Comparison of ENCODE assay signal across 13 mouse cellular contexts in genomic region chr1:134028161-134028846, GRCm38 (mm10). TPM values are rescaled to one million over a fixed set of nuclear protein-coding genes. Genes with fewer than 3 reads are reported as not detected.
A peak's percentile ranks its signal among the peaks of the same experiment; 100 is the strongest.
DNase-seq lines count a peak whose midpoint lies in the region; ATAC-seq and TF ChIP-seq lines count a peak whose summit lies in the region.
"Had no signal": no experiment of that assay in that cellular context is flagged by ENCODE, and none has a peak within 500 bp of the region (broad histone marks: within the 10 kb centered on the region; RNA-seq: fewer than 3 reads in every experiment).

No protein-coding gene starts in this region.

- TF ChIP-seq POLR2A in lung, adult 2 months (IDR thresholded peaks at IDR 0.05; ENCODE audit: borderline replicate concordance, extremely low read depth, low read depth, low read length) = no peak

- intact Hi-C loops in left cerebral cortex, postnatal 25 days (cut with DNase I) = no loop called here

- no peaks in the 10 kb centered on the region for H3K36me3 ChIP-seq in embryonic facial prominence, embryonic 14.5 days (ENCODE audit: control insufficient read depth, insufficient read depth, low read length)
- no peaks in the 10 kb centered on the region for H3K36me3 ChIP-seq in embryonic facial prominence, embryonic 10.5 days (replicated peaks)
- H3K36me3 ChIP-seq in lung, embryonic 14.5 days (ENCODE audit: insufficient read depth) = no peaks in the 10 kb centered on the region
- H3K36me3 ChIP-seq: heart, embryonic 13.5 days; midbrain, embryonic 12.5 days had no signal

- H3K4me2 ChIP-seq in embryonic facial prominence, embryonic 14.5 days (ENCODE audit: low read depth, low read length) = no peak overlapping the region
- H3K4me2 ChIP-seq in lung, embryonic 14.5 days = 0 out of 2 replicates have a peak overlapping the region, but pooled peaks have one; percentile 1
- H3K4me2 ChIP-seq: heart, embryonic 13.5 days; midbrain, embryonic 12.5 days had no signal

- H3K9ac ChIP-seq in embryonic facial prominence, embryonic 14.5 days (ENCODE audit: low read depth, low read length) = no peak overlapping the region
- no peak overlapping the region for H3K9ac ChIP-seq in lung, embryonic 14.5 days
- H3K9ac ChIP-seq: heart, embryonic 13.5 days; midbrain, embryonic 12.5 days had no signal

- peak; percentile 64 for DNase-seq in embryonic facial prominence, embryonic 14.5 days (ENCODE audit: low spot score)
- no peak for DNase-seq in embryonic facial prominence, embryonic 10.5 days (ENCODE audit: low spot score)
- peak; percentile 90 for DNase-seq in lung, embryonic 14.5 days
- no peak for DNase-seq in lung, adult 2 months
- DNase-seq in left cerebral cortex, postnatal 25 days (ENCODE audit: low spot score in 2 of 2) = peak; percentile 54 to 60
- peak; percentile 73 for DNase-seq in right cerebral cortex, postnatal 4 days
- DNase-seq in natural killer cell, adult 2 months (ENCODE audit: low spot score in 2 of 2) = no peak
- DNase-seq: cerebellum, adult 9-11 months had no signal

- no peak overlapping the region for H3K27ac ChIP-seq in embryonic facial prominence, embryonic 14.5 days (replicated peaks; ENCODE audit: low read depth, low read length)
- no peak overlapping the region for H3K27ac ChIP-seq in embryonic facial prominence, embryonic 10.5 days (replicated peaks)
- no peak overlapping the region for H3K27ac ChIP-seq in lung, embryonic 14.5 days (ENCODE audit: low read depth)
- H3K27ac ChIP-seq: heart, embryonic 13.5 days; midbrain, embryonic 12.5 days had no signal

- TF ChIP-seq CTCF in lung, embryonic 14.5 days (IDR thresholded peaks at IDR 0.05; ENCODE audit: low read depth) = no peak
- no peak for TF ChIP-seq CTCF in lung, adult 2 months (IDR thresholded peaks at IDR 0.05; ENCODE audit: insufficient read depth, low read length)

- H3K27me3 ChIP-seq in embryonic facial prominence, embryonic 14.5 days (replicated peaks; ENCODE audit: control insufficient read depth, insufficient read depth, low read length) = no peaks in the 10 kb centered on the region
- no peaks in the 10 kb centered on the region for H3K27me3 ChIP-seq in embryonic facial prominence, embryonic 10.5 days (replicated peaks; ENCODE audit: low read depth, poor library complexity, severe bottlenecking)
- H3K27me3 ChIP-seq in lung, embryonic 14.5 days (ENCODE audit: insufficient read depth, low read length) = no peaks in the 10 kb centered on the region
- H3K27me3 ChIP-seq: midbrain, embryonic 12.5 days had no signal

- peaks cover 7% of the 10 kb centered on the region; the same call in 1 of the 2 replicates for H3K4me1 ChIP-seq in embryonic facial prominence, embryonic 14.5 days (ENCODE audit: control insufficient read depth, insufficient read depth, low read length)
- H3K4me1 ChIP-seq in embryonic facial prominence, embryonic 10.5 days = no peaks in the 10 kb centered on the region
- peaks cover 5% of the 10 kb centered on the region; the same call in 1 of the 2 replicates for H3K4me1 ChIP-seq in lung, embryonic 14.5 days (ENCODE audit: insufficient read depth)
- no peaks in the 10 kb centered on the region for H3K4me1 ChIP-seq in lung, adult 2 months (ENCODE audit: control insufficient read depth, insufficient read depth, low read length)
- H3K4me1 ChIP-seq: midbrain, embryonic 12.5 days had no signal

- WGBS in embryonic facial prominence, embryonic 14.5 days = 66% methylated on average over 14 of the region's 14 CpGs
- WGBS in embryonic facial prominence, embryonic 10.5 days = 86% methylated on average over 14 of the region's 14 CpGs
- 49% methylated on average over 14 of the region's 14 CpGs for WGBS in lung, embryonic 14.5 days
- WGBS in lung, adult 2 months = 52% methylated on average over 14 of the region's 14 CpGs

- H3K4me3 ChIP-seq in embryonic facial prominence, embryonic 14.5 days (ENCODE audit: low read depth, low read length) = no peak overlapping the region
- H3K4me3 ChIP-seq in embryonic facial prominence, embryonic 10.5 days = no peak overlapping the region
- no peak overlapping the region for H3K4me3 ChIP-seq in lung, embryonic 14.5 days (ENCODE audit: low read depth, low read length)
- H3K4me3 ChIP-seq in lung, adult 2 months (replicated peaks; ENCODE audit: extremely low read depth, low read depth, low read length) = no peak overlapping the region
- H3K4me3 ChIP-seq: heart, embryonic 13.5 days; midbrain, embryonic 12.5 days had no signal

- ATAC-seq in embryonic facial prominence, embryonic 14.5 days (ENCODE audit: low read depth) = no peak
- ATAC-seq in lung, embryonic 14.5 days (ENCODE audit: insufficient read depth) = peak; percentile 54; the same call in 1 of the 2 replicates
- ATAC-seq in cerebellum, adult (ENCODE audit: insufficient number of reproducible peaks, low FRiP score, low TSS enrichment) = no peak
- ATAC-seq: inflammation-experienced regulatory T-cells, adult 6 months had no signal

- H3K9me3 ChIP-seq in embryonic facial prominence, embryonic 14.5 days (ENCODE audit: control insufficient read depth, low read length) = no peaks in the 10 kb centered on the region
- H3K9me3 ChIP-seq in embryonic facial prominence, embryonic 10.5 days = no peaks in the 10 kb centered on the region
- H3K9me3 ChIP-seq in lung, embryonic 14.5 days (ENCODE audit: low read depth, low read length) = no peaks in the 10 kb centered on the region
- H3K9me3 ChIP-seq: heart, embryonic 13.5 days; midbrain, embryonic 12.5 days had no signal

RNA-seq across cellular contexts. Expression of gene Fmod, which starts 8.8 kb away (rescaled TPM):
- 40.8 and 44.2 TPM in 2 replicates for polyA plus RNA-seq in embryonic facial prominence, embryonic 14.5 days (2014; fragmentation: Nextera tagmentation; extraction: Ambion mirVana)
- polyA plus RNA-seq in embryonic facial prominence, embryonic 10.5 days (2016; fragmentation: Nextera tagmentation; extraction: Ambion mirVana) = 2.0 and 2.2 TPM in 2 replicates
- 173 and 174 TPM in 2 replicates for polyA plus RNA-seq in lung, embryonic 14.5 days (2014; fragmentation: Nextera tagmentation; extraction: Ambion mirVana)
- 7.9 and 14.2 TPM in 2 replicates for polyA plus RNA-seq in lung, adult 2 months (2012; rRNA removed)
- total RNA-seq in left cerebral cortex, postnatal 25 days (2021) = 10 to 100 TPM; 17.0 to 22.0 TPM
- total RNA-seq: neutrophil, adult 5-6 weeks had no signal
- polyA plus RNA-seq: inflammation-experienced regulatory T-cells, adult 6 months had no signal

RNA-seq across cellular contexts. Expression of gene Btg2, which starts 50.6 kb away (rescaled TPM):
- polyA plus RNA-seq in embryonic facial prominence, embryonic 14.5 days (2014; fragmentation: Nextera tagmentation; extraction: Ambion mirVana) = 37.9 and 41.3 TPM in 2 replicates
- 32.5 and 40.4 TPM in 2 replicates for polyA plus RNA-seq in embryonic facial prominence, embryonic 10.5 days (2016; fragmentation: Nextera tagmentation; extraction: Ambion mirVana)
- 77.2 and 81.0 TPM in 2 replicates for polyA plus RNA-seq in lung, embryonic 14.5 days (2014; fragmentation: Nextera tagmentation; extraction: Ambion mirVana)
- polyA plus RNA-seq in lung, adult 2 months (2012; rRNA removed) = 75.9 and 109 TPM in 2 replicates
- 10 to 100 TPM; 15.1 to 29.0 TPM for total RNA-seq in left cerebral cortex, postnatal 25 days (2021)

Comparison
In these comparisons a context has a peak if more than half of its experiments do, and no peak if none do; other contexts are left out.
1. DNase-seq: peak in embryonic facial prominence, embryonic 14.5 days (single experiment), lung, embryonic 14.5 days (single experiment), left cerebral cortex, postnatal 25 days (2 of 2) and right cerebral cortex, postnatal 4 days (single experiment); none in embryonic facial prominence, embryonic 10.5 days (single experiment), lung, adult 2 months (single experiment) and natural killer cell, adult 2 months (0 of 2).